Mouse (Mus musculus): ENCODE results near the gene Ptprcap. TPM values are rescaled to one million over a fixed set of nuclear protein-coding genes. Genes with fewer than 3 reads are reported as not detected.

The Ptprcap gene
- polyA plus RNA-seq, 1 experiment from 2014 or later, result 0.24 TPM

DNA sequence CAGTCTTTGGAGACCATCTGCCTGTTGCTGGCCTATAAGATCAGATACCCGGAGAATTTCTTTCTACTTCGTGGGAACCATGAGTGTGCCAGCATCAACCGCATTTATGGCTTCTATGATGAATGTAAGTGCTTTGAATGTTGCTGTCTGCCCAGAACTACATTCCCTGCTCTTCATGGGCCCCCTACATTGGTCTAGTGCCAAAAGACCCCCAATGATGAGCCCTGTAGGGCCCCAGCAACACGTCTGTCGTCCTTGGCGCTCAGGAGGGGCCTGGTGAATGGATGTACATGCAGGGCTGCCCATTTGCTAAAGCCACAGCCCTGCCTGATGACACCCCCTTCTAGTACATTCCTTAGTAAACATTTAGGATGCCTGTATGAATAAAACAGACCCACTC is 39.7 kb downstream of the Ptprcap start:
- H3K4me2 ChIP-seq (ENCODE audit: low read length), result peak overlapping the region; percentile 92
- H3K9me3 ChIP-seq (replicated peaks; ENCODE audit: control insufficient read depth, low read length), result no peaks in the 10 kb centered on the region
- peaks cover 49% of the 10 kb centered on the region for H3K36me3 ChIP-seq (ENCODE audit: control insufficient read depth, insufficient read depth, low read length)
- H3K27me3 ChIP-seq (replicated peaks; ENCODE audit: control insufficient read depth, insufficient read depth, low read length), result no peaks in the 10 kb centered on the region
- 64% methylated on average over 6 of the region's 6 CpGs for WGBS
- peak overlapping the region; percentile 99 for H3K4me3 ChIP-seq (ENCODE audit: low read depth, low read length)
- H3K9ac ChIP-seq (ENCODE audit: low read length), result peak overlapping the region; percentile 93
- H3K4me1 ChIP-seq (ENCODE audit: control insufficient read depth, insufficient read depth, low read length), result peaks cover 8% of the 10 kb centered on the region
- DNase-seq (ENCODE audit: low spot score) (no peak), ATAC-seq (no peak)
- no peak overlapping the region for H3K27ac ChIP-seq (ENCODE audit: low read depth, low read length)

DNA sequence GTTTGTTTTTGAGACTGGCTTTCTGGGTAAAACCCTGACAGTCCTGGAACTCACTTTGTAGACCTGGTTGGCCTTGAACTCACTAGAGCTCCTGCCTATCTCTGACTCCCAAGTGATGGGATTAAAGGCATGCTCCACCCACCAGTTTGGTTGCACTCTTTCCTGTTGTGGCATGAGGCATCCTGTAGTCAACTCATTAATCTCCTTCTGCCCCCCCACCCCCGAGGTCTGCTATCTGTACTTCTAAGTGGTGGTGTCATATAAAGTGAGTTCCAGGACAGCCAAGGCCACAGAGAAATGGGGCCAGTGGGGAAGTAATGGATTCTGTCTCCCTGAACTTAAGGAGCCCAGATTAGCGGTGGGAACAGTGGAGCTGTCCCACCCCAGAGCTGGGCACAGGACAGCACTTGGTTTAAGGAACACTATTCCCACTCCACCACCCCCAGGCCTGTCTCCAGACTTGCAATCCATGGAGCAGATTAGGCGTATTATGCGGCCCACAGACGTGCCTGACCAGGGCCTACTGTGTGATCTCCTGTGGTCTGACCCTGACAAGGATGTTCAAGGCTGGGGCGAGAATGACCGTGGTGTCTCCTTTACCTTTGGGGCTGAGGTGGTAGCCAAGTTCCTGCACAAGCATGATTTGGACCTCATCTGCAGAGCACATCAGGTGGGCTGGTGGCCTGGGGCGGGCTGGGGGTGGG is 40.8 kb downstream of the Ptprcap start:
- Histone ChIP-seq H3K36me3 (ENCODE audit: control insufficient read depth, insufficient read depth, low read length) (peaks cover 59% of the 10 kb centered on the region), H3K27ac (ENCODE audit: low read depth, low read length) (no peak overlapping the region)
- ATAC-seq, result no peak

DNA sequence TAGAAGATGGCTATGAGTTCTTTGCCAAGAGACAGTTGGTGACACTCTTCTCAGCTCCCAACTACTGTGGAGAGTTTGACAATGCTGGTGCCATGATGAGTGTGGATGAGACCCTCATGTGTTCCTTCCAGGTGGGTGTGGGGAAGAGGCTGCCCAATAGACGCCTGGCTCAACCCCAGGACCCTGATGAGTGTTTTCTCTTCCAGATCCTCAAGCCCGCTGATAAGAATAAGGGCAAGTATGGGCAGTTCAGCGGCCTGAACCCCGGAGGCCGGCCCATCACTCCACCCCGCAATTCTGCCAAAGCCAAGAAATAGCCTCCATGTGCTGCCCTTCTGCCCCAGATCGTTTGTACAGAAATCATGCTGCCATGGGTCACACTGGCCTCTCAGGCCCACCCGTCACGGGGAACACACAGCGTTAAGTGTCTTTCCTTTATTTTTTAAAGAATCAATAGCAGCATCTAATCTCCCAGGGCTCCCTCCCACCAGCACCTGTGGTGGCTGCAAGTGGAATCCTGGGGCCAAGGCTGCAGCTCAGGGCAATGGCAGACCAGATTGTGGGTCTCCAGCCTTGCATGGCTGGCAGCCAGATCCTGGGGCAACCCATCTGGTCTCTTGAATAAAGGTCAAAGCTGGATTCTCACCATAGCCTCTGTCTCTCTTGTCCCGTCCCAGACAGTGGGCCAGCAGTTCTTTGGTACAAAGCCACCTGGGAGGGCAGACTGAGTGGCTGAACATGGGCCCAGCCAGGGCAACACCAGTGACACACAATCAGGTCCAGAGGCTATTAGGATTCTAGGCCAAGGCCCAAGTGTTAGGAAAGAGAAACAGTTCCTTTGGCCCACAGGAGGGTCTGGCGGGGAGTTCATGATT is 41.6 kb downstream of the Ptprcap start:
- Histone ChIP-seq H3K9ac (ENCODE audit: low read length) (no peak overlapping the region), H3K27ac (ENCODE audit: low read depth, low read length) (no peak overlapping the region), H3K4me1 (ENCODE audit: control insufficient read depth, insufficient read depth, low read length) (peaks cover 8% of the 10 kb centered on the region), H3K27me3 (replicated peaks; ENCODE audit: control insufficient read depth, insufficient read depth, low read length) (no peaks in the 10 kb centered on the region), H3K4me2 (ENCODE audit: low read length) (no peak overlapping the region), H3K4me3 (ENCODE audit: low read depth, low read length) (no peak overlapping the region), H3K36me3 (ENCODE audit: control insufficient read depth, insufficient read depth, low read length) (peaks cover 65% of the 10 kb centered on the region), H3K9me3 (replicated peaks; ENCODE audit: control insufficient read depth, low read length) (no peaks in the 10 kb centered on the region)
- ATAC-seq, result no peak
- no peak for DNase-seq (ENCODE audit: low spot score)
- WGBS, result 72% methylated on average over 12 of the region's 12 CpGs

More for the DNA sequence above, 40.8 kb downstream of the Ptprcap start:
- Histone ChIP-seq H3K27me3 (replicated peaks; ENCODE audit: control insufficient read depth, insufficient read depth, low read length) (no peaks in the 10 kb centered on the region), H3K4me1 (ENCODE audit: control insufficient read depth, insufficient read depth, low read length) (peaks cover 8% of the 10 kb centered on the region), H3K9me3 (replicated peaks; ENCODE audit: control insufficient read depth, low read length) (no peaks in the 10 kb centered on the region), H3K9ac (ENCODE audit: low read length) (no peak overlapping the region), H3K4me3 (ENCODE audit: low read depth, low read length) (no peak overlapping the region), H3K4me2 (ENCODE audit: low read length) (no peak overlapping the region)
- WGBS, result 90% methylated on average over 8 of the region's 8 CpGs
- DNase-seq (ENCODE audit: low spot score), result no peak

DNA sequence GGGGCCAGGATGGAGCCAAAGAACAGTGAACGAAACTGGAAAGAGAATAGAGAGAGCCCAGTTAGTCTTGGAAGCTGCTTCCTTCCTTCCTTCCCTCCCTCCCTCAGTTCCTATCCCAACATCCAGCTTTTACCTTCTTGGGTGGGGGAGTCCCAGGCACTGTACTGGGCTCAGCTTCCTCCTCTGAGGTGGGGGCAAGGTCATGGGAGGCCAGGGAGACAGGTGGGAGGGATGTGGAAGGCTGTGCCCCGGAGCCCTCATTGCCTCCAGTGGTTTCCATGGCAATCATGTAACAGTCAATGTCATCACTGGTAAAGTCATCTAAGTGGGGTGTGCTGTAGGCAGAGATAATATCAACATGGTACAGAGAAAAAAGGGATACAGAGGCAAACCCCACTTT is 42.6 kb downstream of the Ptprcap start:
- no peak for ATAC-seq
- H3K27ac ChIP-seq (ENCODE audit: low read depth, low read length), result no peak overlapping the region

DNA sequence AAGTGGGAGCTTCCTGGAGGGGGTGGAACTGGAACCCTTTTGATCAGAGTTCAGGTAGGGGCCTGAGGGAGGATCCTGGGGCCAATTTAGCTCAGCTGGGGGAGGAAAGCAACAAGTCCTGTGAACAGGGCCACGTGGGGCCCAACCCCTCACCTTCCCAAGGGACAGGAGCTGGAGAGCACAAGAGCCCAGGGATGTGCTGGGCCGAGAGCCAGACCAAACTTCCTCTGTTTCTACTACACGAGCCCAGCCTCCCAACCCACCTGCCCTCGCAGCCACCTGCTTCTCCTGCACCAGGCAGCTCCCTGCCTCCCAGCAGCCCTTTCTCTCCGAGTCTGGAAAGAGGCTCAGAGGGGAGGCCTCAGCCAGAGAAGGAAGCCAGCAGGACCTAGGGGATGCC is 43.1 kb downstream of the Ptprcap start:
- Histone ChIP-seq H3K36me3 (ENCODE audit: control insufficient read depth, insufficient read depth, low read length) (peaks cover 65% of the 10 kb centered on the region), H3K4me1 (ENCODE audit: control insufficient read depth, insufficient read depth, low read length) (peaks cover 18% of the 10 kb centered on the region), H3K4me3 (ENCODE audit: low read depth, low read length) (no peak overlapping the region), H3K4me2 (ENCODE audit: low read length) (no peak overlapping the region), H3K9me3 (replicated peaks; ENCODE audit: control insufficient read depth, low read length) (no peaks in the 10 kb centered on the region), H3K9ac (ENCODE audit: low read length) (no peak overlapping the region), H3K27ac (ENCODE audit: low read depth, low read length) (no peak overlapping the region), H3K27me3 (replicated peaks; ENCODE audit: control insufficient read depth, insufficient read depth, low read length) (no peaks in the 10 kb centered on the region)
- no peak for ATAC-seq
- no peak for DNase-seq (ENCODE audit: low spot score)
- WGBS, result 51% methylated on average over 5 of the region's 5 CpGs

More for the DNA sequence above, 42.6 kb downstream of the Ptprcap start:
- H3K4me3 ChIP-seq (ENCODE audit: low read depth, low read length), result no peak overlapping the region
- no peak overlapping the region for H3K9ac ChIP-seq (ENCODE audit: low read length)
- H3K36me3 ChIP-seq (ENCODE audit: control insufficient read depth, insufficient read depth, low read length), result peaks cover 65% of the 10 kb centered on the region
- no peaks in the 10 kb centered on the region for H3K9me3 ChIP-seq (replicated peaks; ENCODE audit: control insufficient read depth, low read length)
- WGBS, result 66% methylated on average over 2 of the region's 2 CpGs
- H3K4me2 ChIP-seq (ENCODE audit: low read length), result no peak overlapping the region
- H3K27me3 ChIP-seq (replicated peaks; ENCODE audit: control insufficient read depth, insufficient read depth, low read length), result no peaks in the 10 kb centered on the region
- peaks cover 18% of the 10 kb centered on the region for H3K4me1 ChIP-seq (ENCODE audit: control insufficient read depth, insufficient read depth, low read length)
- no peak for DNase-seq (ENCODE audit: low spot score)

DNA sequence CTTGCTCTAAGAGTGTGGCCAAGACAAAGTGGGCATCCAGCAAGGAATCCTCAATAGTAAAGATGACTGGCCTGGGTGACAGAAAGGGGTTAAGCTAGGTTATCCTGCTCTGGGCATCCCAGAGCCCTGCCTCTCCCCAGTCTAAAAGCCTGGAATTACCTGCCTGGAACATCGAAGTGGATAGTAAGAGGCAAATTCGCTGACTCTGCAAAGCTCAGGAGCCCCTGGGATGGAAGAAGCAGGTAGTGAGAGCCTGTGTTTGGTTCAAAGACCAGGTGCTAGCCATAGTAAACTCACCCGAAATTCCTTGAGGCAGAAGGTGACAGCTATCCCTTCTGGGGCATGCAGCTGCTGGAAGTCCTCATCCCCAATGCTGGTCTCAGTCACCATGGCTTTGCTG is 43.8 kb downstream of the Ptprcap start:
- no peaks in the 10 kb centered on the region for H3K9me3 ChIP-seq (replicated peaks; ENCODE audit: control insufficient read depth, low read length)
- H3K4me2 ChIP-seq (ENCODE audit: low read length), result no peak overlapping the region
- ATAC-seq, result no peak
- H3K9ac ChIP-seq (ENCODE audit: low read length), result no peak overlapping the region
- H3K36me3 ChIP-seq (ENCODE audit: control insufficient read depth, insufficient read depth, low read length), result peaks cover 65% of the 10 kb centered on the region
- 80% methylated on average over 3 of the region's 3 CpGs for WGBS
- H3K4me1 ChIP-seq (ENCODE audit: control insufficient read depth, insufficient read depth, low read length), result peaks cover 23% of the 10 kb centered on the region
- no peak for DNase-seq (ENCODE audit: low spot score)
- no peak overlapping the region for H3K27ac ChIP-seq (ENCODE audit: low read depth, low read length)
- H3K27me3 ChIP-seq (replicated peaks; ENCODE audit: control insufficient read depth, insufficient read depth, low read length), result no peaks in the 10 kb centered on the region
- H3K4me3 ChIP-seq (ENCODE audit: low read depth, low read length), result no peak overlapping the region

DNA sequence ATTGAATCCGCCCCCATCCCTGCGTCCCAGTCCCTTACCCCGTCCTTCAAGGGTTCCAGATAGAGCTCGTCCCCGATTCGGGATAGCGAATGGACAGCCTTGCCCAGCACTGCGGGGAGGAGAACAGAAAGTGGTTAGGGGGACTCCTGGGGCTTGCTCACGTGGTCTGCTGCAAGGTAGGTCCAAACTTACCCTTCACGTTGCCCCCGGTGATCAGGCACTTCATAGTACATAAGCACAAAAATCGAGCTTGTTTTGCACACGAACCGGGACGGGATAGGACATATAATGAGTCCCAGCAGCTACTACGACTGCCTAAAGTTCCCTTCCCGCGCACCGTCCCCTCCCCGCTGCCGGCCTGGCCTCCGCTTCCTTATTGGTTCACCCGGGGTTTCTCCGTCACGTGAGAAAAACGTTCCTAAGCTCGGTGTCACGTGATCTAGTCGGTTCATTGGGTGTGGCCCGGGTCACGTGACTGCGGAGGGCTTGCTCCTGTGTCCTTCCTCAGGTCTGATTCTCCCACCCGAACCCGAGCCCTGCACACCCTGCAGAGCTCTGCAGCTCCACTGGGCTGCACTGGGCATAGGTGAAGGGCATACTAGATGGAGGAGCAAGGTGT is 48.0 kb downstream of the Ptprcap start, which contains the start of gene Rad9a:
TSS of gene Rad9a (minus strand) at position 372 of the 619 bp plus-strand sequence.
- under 1% methylated on average over 34 of the region's 34 CpGs for WGBS
- H3K36me3 ChIP-seq (ENCODE audit: control insufficient read depth, insufficient read depth, low read length), result peaks cover 31% of the 10 kb centered on the region
- H3K27me3 ChIP-seq (replicated peaks; ENCODE audit: control insufficient read depth, insufficient read depth, low read length), result 0 out of 2 replicates have a peak, but pooled peaks cover 3% of the 10 kb centered on the region
- H3K4me3 ChIP-seq (ENCODE audit: low read depth, low read length), result peak within 1 kb of the TSS; percentile 56
- ATAC-seq (peak; percentile 88), DNase-seq (ENCODE audit: low spot score) (peak; percentile 99)
- no peaks in the 10 kb centered on the region for H3K9me3 ChIP-seq (replicated peaks; ENCODE audit: control insufficient read depth, low read length)
- H3K4me2 ChIP-seq (ENCODE audit: low read length), result peak within 1 kb of the TSS; percentile 83
- H3K27ac ChIP-seq (ENCODE audit: low read depth, low read length), result no peak within 1 kb of the TSS
- peaks cover 17% of the 10 kb centered on the region for H3K4me1 ChIP-seq (ENCODE audit: control insufficient read depth, insufficient read depth, low read length)
- peak within 1 kb of the TSS; percentile 73 for H3K9ac ChIP-seq (ENCODE audit: low read length)

DNA sequence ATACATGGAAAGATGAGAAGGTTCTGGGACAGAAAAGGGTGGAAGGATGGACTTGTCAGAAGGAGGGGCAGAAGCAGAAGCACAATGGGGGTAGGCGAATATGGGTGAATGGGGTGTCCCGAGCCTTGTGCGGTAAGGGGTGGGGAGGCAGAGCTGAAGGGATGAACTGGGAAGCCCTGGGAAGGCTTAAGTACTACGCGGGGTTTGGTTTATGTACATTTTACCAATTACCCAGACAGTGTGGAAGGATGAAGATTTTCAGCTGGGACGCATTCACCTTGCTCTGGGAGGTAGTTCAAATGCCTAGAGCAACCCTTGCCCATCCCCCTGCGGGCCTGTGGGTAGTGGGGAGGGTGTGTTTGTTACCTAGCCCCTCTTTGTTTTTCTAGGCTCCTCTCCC is 48.7 kb downstream of the Ptprcap start:
- Histone ChIP-seq H3K4me2 (ENCODE audit: low read length) (peak overlapping the region; percentile 83), H3K9me3 (replicated peaks; ENCODE audit: control insufficient read depth, low read length) (no peaks in the 10 kb centered on the region), H3K4me1 (ENCODE audit: control insufficient read depth, insufficient read depth, low read length) (peaks cover 17% of the 10 kb centered on the region), H3K4me3 (ENCODE audit: low read depth, low read length) (peak overlapping the region; percentile 56), H3K27me3 (replicated peaks; ENCODE audit: control insufficient read depth, insufficient read depth, low read length) (0 out of 2 replicates have a peak, but pooled peaks cover 3% of the 10 kb centered on the region), H3K36me3 (ENCODE audit: control insufficient read depth, insufficient read depth, low read length) (peaks cover 24% of the 10 kb centered on the region), H3K9ac (ENCODE audit: low read length) (peak overlapping the region; percentile 73), H3K27ac (ENCODE audit: low read depth, low read length) (no peak overlapping the region)
- ATAC-seq (no peak), DNase-seq (ENCODE audit: low spot score) (no peak)
- 31% methylated on average over 7 of the region's 7 CpGs for WGBS
